Mouse (Mus musculus) hematopoietic stem cell, adult 5-6 weeks (primary cell): ENCODE data around the gene Snx27. TPM values are rescaled to one million over a fixed set of nuclear protein-coding genes. Genes with fewer than 3 reads are reported as not detected.

ENCODE experiments used
- ATAC-seq, 2 experiments: fragments of 125-278 bp in 1 of 2; replicated peaks in 1 of 2; 2 replicates each; pipeline ENCODE4 v1.8.0; 2016 to 2017; ENCODE audit warnings: inconsistent platforms in 2 of 2, mild to moderate bottlenecking in 2 of 2, moderate number of reproducible peaks in 2 of 2, low read depth in 1 of 2, moderate TSS enrichment in 1 of 2; ENCODE audit not compliant: low FRiP score in 2 of 2, poor library complexity in 2 of 2, severe bottlenecking in 2 of 2, insufficient read depth in 1 of 2, low TSS enrichment in 1 of 2
- total RNA-seq: library from RNA; stranded (forward); fragments of 172-1452, 232-1000 nt; gene quantifications from 2 replicates; pipeline ENCODE4 v1.2.3, GENCODE M21; 2017

The Snx27 gene
- total RNA-seq, 1 experiment from 2014 or later: 28.5 TPM

GRCm38 (mm10) chr3:94459834-94460233, 122.7 kb downstream of the Snx27 start:
- no peak for ATAC-seq

GRCm38 (mm10) chr3:94457055-94457454, 125.5 kb downstream of the Snx27 start:
- no peak for ATAC-seq

GRCm38 (mm10) chr3:94456529-94457000, 126.0 kb downstream of the Snx27 start:
- peak; percentile 94 to 96 for ATAC-seq

GRCm38 (mm10) chr3:94449377-94449776, 133.1 kb downstream of the Snx27 start:
- no peak for ATAC-seq

Other genes with a start within 250 kb of the Snx27 start
- gene Them5, start 240.6 kb downstream of the Snx27 start, total RNA-seq: not detected in 2 replicates
- not detected in 2 replicates for gene C2cd4d, start 220.3 kb downstream of the Snx27 start, total RNA-seq
- 0.35 and 2.1 TPM in 2 replicates for gene Rorc, start 209.9 kb downstream of the Snx27 start, total RNA-seq
- gene Lingo4, start 184.2 kb downstream of the Snx27 start, total RNA-seq: not detected in 2 replicates
- 7.8 and 9.5 TPM in 2 replicates for gene Tdrkh, start 169.4 kb downstream of the Snx27 start, total RNA-seq
- gene Mrpl9, start 139.4 kb downstream of the Snx27 start, total RNA-seq: 64.1 and 67.4 TPM in 2 replicates
- 0.25 TPM in 1 of 2 replicates, not detected in the other for gene Oaz3, start 138.8 kb downstream of the Snx27 start, total RNA-seq
- not detected in 2 replicates for gene Celf3, start 104.4 kb downstream of the Snx27 start, total RNA-seq
- not detected in 2 replicates for gene Riiad1, start 102.4 kb downstream of the Snx27 start, total RNA-seq
- gene Gm10972, start 60.4 kb upstream of the Snx27 start, total RNA-seq: not detected in 2 replicates
- 4.6 and 17.6 TPM in 2 replicates for gene Tuft1, start 76.2 kb upstream of the Snx27 start, total RNA-seq
- gene Selenbp2, start 110.8 kb upstream of the Snx27 start, total RNA-seq: 0.19 TPM in 1 of 2 replicates, not detected in the other
- gene Cgn, start 203.8 kb upstream of the Snx27 start, total RNA-seq: not detected in 2 replicates